Mouse (Mus musculus) NIH3T3 (cell line): ENCODE measurements around the gene Tpcn2.

Experiments
- DNase-seq: peaks from one replicate; pipeline ENCODE4 v3.0.0-alpha.2; 2012; ENCODE audit warnings: low read depth

Tpcn2 gene

GRCm38 (mm10) chr7:145283487-145284187 lies at the start of gene Tpcn2:
TSS of gene Tpcn2 (minus strand) at chr7:145284011.
- peak; percentile 97 for DNase-seq

GRCm38 (mm10) chr7:145332376-145333041 lies 48.7 kb upstream of the Tpcn2 start:
- peak; percentile 84 for DNase-seq

GRCm38 (mm10) chr7:145330641-145331040 lies 46.8 kb upstream of the Tpcn2 start:
- DNase-seq = peak; percentile 63

- peak; percentile 83 for DNase-seq
Observed at GRCm38 (mm10) chr7:145329982-145330381, 46.2 kb upstream of the Tpcn2 start.

GRCm38 (mm10) chr7:145325697-145326096 lies 41.9 kb upstream of the Tpcn2 start:
- DNase-seq = no peak

- no peak for DNase-seq
Observed at GRCm38 (mm10) chr7:145323607-145324006, 39.8 kb upstream of the Tpcn2 start.

- no peak for DNase-seq
Observed at GRCm38 (mm10) chr7:145319481-145319880, 35.7 kb upstream of the Tpcn2 start.

- DNase-seq = no peak
Observed at GRCm38 (mm10) chr7:145317522-145317921, 33.7 kb upstream of the Tpcn2 start.

GRCm38 (mm10) chr7:145314785-145315411 lies 31.1 kb upstream of the Tpcn2 start, which contains the start of gene Mrgprd:
TSS of gene Mrgprd (plus strand) at chr7:145314835.
- DNase-seq = no peak

GRCm38 (mm10) chr7:145312137-145312536 lies 28.3 kb upstream of the Tpcn2 start:
- peak; percentile 78 for DNase-seq

GRCm38 (mm10) chr7:145310526-145310925 lies 26.7 kb upstream of the Tpcn2 start:
- no peak for DNase-seq

GRCm38 (mm10) chr7:145309877-145310276 lies 26.1 kb upstream of the Tpcn2 start:
- DNase-seq = no peak

- peak; percentile 53 for DNase-seq
Observed at GRCm38 (mm10) chr7:145308866-145309265, 25.1 kb upstream of the Tpcn2 start.

- DNase-seq = no peak
Observed at GRCm38 (mm10) chr7:145308061-145308675, 24.4 kb upstream of the Tpcn2 start.

GRCm38 (mm10) chr7:145307636-145308035 lies 23.8 kb upstream of the Tpcn2 start:
- DNase-seq = no peak

GRCm38 (mm10) chr7:145304153-145304552 lies 20.3 kb upstream of the Tpcn2 start:
- DNase-seq = no peak

GRCm38 (mm10) chr7:145302488-145303285 lies 18.9 kb upstream of the Tpcn2 start:
- peak; percentile 82 for DNase-seq

GRCm38 (mm10) chr7:145301341-145302005 lies 17.7 kb upstream of the Tpcn2 start:
- peak; percentile 88 for DNase-seq

GRCm38 (mm10) chr7:145301008-145301340 lies 17.2 kb upstream of the Tpcn2 start:
- no peak for DNase-seq

GRCm38 (mm10) chr7:145300321-145301007 lies 16.7 kb upstream of the Tpcn2 start, which contains the start of gene Mrgprf:
TSS of gene Mrgprf (plus strand) at chr7:145300828.
- peak; percentile 96 for DNase-seq
